8 mouse cellular contexts compared by ENCODE assay signal in genomic region chr12:108765751-108766221, GRCm38 (mm10). TPM values are rescaled to one million over a fixed set of nuclear protein-coding genes. Genes with fewer than 3 reads are reported as not detected.
DNase-seq lines count a peak whose midpoint lies in the region.

No protein-coding gene starts in this region.

- H3K27ac ChIP-seq in brown adipose tissue, adult 24 weeks (replicated peaks; ENCODE audit: low read depth, low read length): peak overlapping the region; percentile 97
- H3K27ac ChIP-seq in forebrain, embryonic 10.5 days: peak overlapping the region; percentile 45
- peak overlapping the region; percentile 57 for H3K27ac ChIP-seq in midbrain, embryonic 10.5 days (replicated peaks)

- 37% methylated on average over 14 of the region's 14 CpGs for WGBS in forebrain, embryonic 10.5 days
- WGBS in large intestine, adult 2 months: 3% methylated on average over 14 of the region's 14 CpGs
- WGBS in midbrain, embryonic 10.5 days: 28% methylated on average over 14 of the region's 14 CpGs

- peaks cover 5% of the 10 kb centered on the region; the same call in 1 of the 2 replicates for H3K36me3 ChIP-seq in forebrain, embryonic 10.5 days (replicated peaks)
- H3K36me3 ChIP-seq in midbrain, embryonic 10.5 days: no peaks in the 10 kb centered on the region

- H3K4me3 ChIP-seq in brown adipose tissue, adult 24 weeks (ENCODE audit: insufficient read depth, low read depth, low read length): peak overlapping the region; percentile 67
- H3K4me3 ChIP-seq in forebrain, embryonic 10.5 days: peak overlapping the region; percentile 32
- peak overlapping the region; percentile 27; the same call in 1 of the 2 replicates for H3K4me3 ChIP-seq in midbrain, embryonic 10.5 days

- H3K27me3 ChIP-seq in forebrain, embryonic 10.5 days (ENCODE audit: poor library complexity, severe bottlenecking): no peaks in the 10 kb centered on the region
- no peaks in the 10 kb centered on the region for H3K27me3 ChIP-seq in midbrain, embryonic 10.5 days (ENCODE audit: low read depth, poor library complexity, severe bottlenecking)

- DNase-seq in MN1 (ENCODE audit: low spot score): peak; percentile 78
- DNase-seq in forebrain, embryonic 10.5 days (ENCODE audit: extremely low spot score, low spot score): no peak
- peak; percentile 82 for DNase-seq in heart, postnatal 25 days (ENCODE audit: low spot score)
- DNase-seq in large intestine, adult 2 months (ENCODE audit: low read depth, low spot score): peak; percentile 78
- DNase-seq in midbrain, embryonic 10.5 days (ENCODE audit: low spot score): no peak
- DNase-seq in spleen, postnatal 36 days (ENCODE audit: low spot score in 2 of 2): peak; percentile 81 to 83
- DNase-seq in right cerebral cortex, postnatal 36 days (ENCODE audit: low spot score in 2 of 2): no peak

- H3K9me3 ChIP-seq in forebrain, embryonic 10.5 days: no peaks in the 10 kb centered on the region
- H3K9me3 ChIP-seq in midbrain, embryonic 10.5 days (replicated peaks): no peaks in the 10 kb centered on the region

- intact Hi-C loops in heart, postnatal 25 days (cut with DNase I): loop anchor here (1.0 kb wide), 1 partner anchor 26 kb away; no protein-coding TSS in a partner anchor

- peaks cover 14% of the 10 kb centered on the region for H3K4me1 ChIP-seq in brown adipose tissue, adult 24 weeks (ENCODE audit: control insufficient read depth, insufficient read depth, insufficient read length, low read length)
- peaks cover 19% of the 10 kb centered on the region for H3K4me1 ChIP-seq in forebrain, embryonic 10.5 days
- H3K4me1 ChIP-seq in midbrain, embryonic 10.5 days: peaks cover 19% of the 10 kb centered on the region

RNA-seq across cellular contexts. Expression of gene Yy1, which starts 27.0 kb away (rescaled TPM):
- polyA plus RNA-seq in brown adipose tissue, adult 24 weeks (2012; ENCODE audit: insufficient read depth, insufficient read length, missing spikeins): 27.6 and 29.0 TPM in 2 replicates
- polyA plus RNA-seq in forebrain, embryonic 10.5 days (2016; fragmentation: Nextera tagmentation; extraction: Ambion mirVana): 15.1 and 15.4 TPM in 2 replicates
- total RNA-seq in heart, postnatal 25 days (2021): 10 to 100 TPM; 28.3 to 38.9 TPM
- polyA plus RNA-seq in large intestine, adult 2 months (2012; rRNA removed): 9.3 and 11.9 TPM in 2 replicates
- polyA plus RNA-seq in midbrain, embryonic 10.5 days (2016; fragmentation: Nextera tagmentation; extraction: Ambion mirVana): 13.0 and 14.4 TPM in 2 replicates

Comparison
In these comparisons a context has a peak if more than half of its experiments do, and no peak if none do; other contexts are left out.
1. DNase-seq: peak in MN1 (single experiment), heart, postnatal 25 days (single experiment), large intestine, adult 2 months (single experiment) and spleen, postnatal 36 days (2 of 2); none in forebrain, embryonic 10.5 days (single experiment), midbrain, embryonic 10.5 days (single experiment) and right cerebral cortex, postnatal 36 days (0 of 2).
2. H3K27ac ChIP-seq: peak in every context shown above with its lines; median percentile 97 in brown adipose tissue, adult 24 weeks; 57 in midbrain, embryonic 10.5 days; 45 in forebrain, embryonic 10.5 days.
3. Peak in every context shown above with its lines, with median percentiles within 50 percentile points of each other: H3K4me3 ChIP-seq.